Mouse (Mus musculus) heart, embryonic 16.5 days (tissue): ENCODE results near the gene A530064D06Rik. TPM values are rescaled to one million over a fixed set of nuclear protein-coding genes. Genes with fewer than 3 reads are reported as not detected.

Experiments used
- ATAC-seq: fragments of 200-750 bp; cut with Nextera tagmentation; replicated peaks from 2 replicates; pipeline ENCODE4 v1.8.0; 2017; ENCODE audit warnings: moderate number of reproducible peaks; ENCODE audit not compliant: insufficient read depth, low FRiP score; ENCODE audit errors: extremely low read depth
- H3K27ac ChIP-seq: fragments of 300-500 bp; sonication (generic); 2 replicates; pipeline ENCODE4 v1.5.1; 2014; ENCODE audit warnings: mild to moderate bottlenecking, low read length, control low read depth, moderate library complexity
- H3K27me3 ChIP-seq: fragments of 300-500 bp; sonication (generic); 2 replicates; pipeline ENCODE4 v1.6.1; 2014; ENCODE audit warnings: low read length, mixed read lengths; ENCODE audit not compliant: control insufficient read depth, insufficient read depth
- H3K36me3 ChIP-seq: fragments of 300-500 bp; sonication (generic); 2 replicates; pipeline ENCODE4 v1.6.1; 2014; ENCODE audit not compliant: control insufficient read depth, insufficient read depth
- H3K4me1 ChIP-seq: fragments of 300-500 bp; sonication (generic); 2 replicates; pipeline ENCODE4 v1.6.1; 2014; ENCODE audit warnings: low read length, mixed read lengths; ENCODE audit not compliant: control insufficient read depth, insufficient read depth
- H3K4me2 ChIP-seq: fragments of 300-500 bp; sonication (generic); 2 replicates; pipeline ENCODE4 v1.6.1; 2014; ENCODE audit warnings: low read depth, mild to moderate bottlenecking, control low read depth, low read length
- H3K4me3 ChIP-seq: fragments of 300-500 bp; sonication (generic); 2 replicates; pipeline ENCODE4 v1.5.1; 2014; ENCODE audit warnings: mild to moderate bottlenecking, control low read depth, low read length
- H3K9ac ChIP-seq: fragments of 300-500 bp; sonication (generic); 2 replicates; pipeline ENCODE4 v1.6.1; 2014; ENCODE audit warnings: low read length, control low read depth
- H3K9me3 ChIP-seq: fragments of 300-500 bp; sonication (generic); replicated peaks from 2 replicates; pipeline ENCODE4 v1.6.1; 2016; ENCODE audit warnings: low read length; ENCODE audit not compliant: control insufficient read depth
- WGBS: fragments of 180-500 bp; shearing (Covaris S2); extraction: QIAGEN DNeasy Blood & Tissue Kit; methylation state at CpG from one replicate; pipeline ENCODE4 v1.1.7; 2014; 5-methylcytosine and 5-hydroxymethylcytosine counted together
- polyA plus RNA-seq: library from polyadenylated mRNA; unstranded; fragments of >200 nt; fragmentation: Nextera tagmentation; extraction: Ambion mirVana; gene quantifications from 2 replicates; pipeline ENCODE4 v1.2.1, GENCODE M21; 2015

Gene A530064D06Rik
- polyA plus RNA-seq, 1 experiment from 2014 or later = 0.17 TPM

DNA sequence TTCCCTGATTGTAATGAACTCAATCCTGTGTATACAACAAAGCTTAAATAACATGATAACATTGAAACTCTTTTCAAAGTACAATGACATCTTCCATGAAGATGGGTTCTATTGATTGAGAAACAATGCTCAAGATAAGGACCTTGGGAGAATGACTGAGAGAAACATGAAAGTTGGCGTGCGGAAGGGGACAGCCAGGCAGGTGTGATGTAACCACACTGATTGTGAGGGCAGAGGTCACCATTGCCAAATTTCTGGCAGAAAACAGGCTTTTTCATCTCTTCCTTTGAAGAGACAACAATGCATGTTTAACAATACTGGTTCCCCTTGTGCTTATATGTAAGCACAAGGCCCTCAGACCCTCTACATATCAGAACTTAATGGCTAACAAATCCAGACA lies 34.3 kb downstream of the A530064D06Rik start:
- H3K4me2 ChIP-seq = no peak overlapping the region
- no peaks in the 10 kb centered on the region for H3K27me3 ChIP-seq
- H3K36me3 ChIP-seq = no peaks in the 10 kb centered on the region
- no peak for ATAC-seq
- 72% methylated on average over 2 of the region's 2 CpGs for WGBS
- no peak overlapping the region for H3K27ac ChIP-seq
- H3K9ac ChIP-seq = no peak overlapping the region
- H3K4me3 ChIP-seq = no peak overlapping the region
- no peaks in the 10 kb centered on the region for H3K9me3 ChIP-seq
- no peaks in the 10 kb centered on the region for H3K4me1 ChIP-seq

- 0 out of 2 replicates have a peak, but pooled peaks cover 2% of the 10 kb centered on the region for H3K9me3 ChIP-seq
- no peak overlapping the region for H3K9ac ChIP-seq
- H3K4me2 ChIP-seq = no peak overlapping the region
- H3K36me3 ChIP-seq = no peaks in the 10 kb centered on the region
- no peak overlapping the region for H3K4me3 ChIP-seq
- H3K27ac ChIP-seq = no peak overlapping the region
- WGBS = 81% methylated on average over 20 of the region's 20 CpGs
- ATAC-seq = no peak
- no peaks in the 10 kb centered on the region for H3K27me3 ChIP-seq
- H3K4me1 ChIP-seq = no peaks in the 10 kb centered on the region
These were observed 46.6 kb downstream of the A530064D06Rik start for GRCm38 (mm10) chr17:48120456-48120855.

- H3K27me3 ChIP-seq = no peaks in the 10 kb centered on the region
- no peaks in the 10 kb centered on the region for H3K4me1 ChIP-seq
- no peak overlapping the region for H3K27ac ChIP-seq
- H3K36me3 ChIP-seq = no peaks in the 10 kb centered on the region
- 0 out of 2 replicates have a peak, but pooled peaks cover 2% of the 10 kb centered on the region for H3K9me3 ChIP-seq
- ATAC-seq = no peak
- no peak overlapping the region for H3K4me2 ChIP-seq
- no peak overlapping the region for H3K9ac ChIP-seq
- no peak overlapping the region for H3K4me3 ChIP-seq
- WGBS = 20% methylated on average over 3 of the region's 3 CpGs
These were observed 47.4 kb downstream of the A530064D06Rik start for GRCm38 (mm10) chr17:48119656-48120055.

GRCm38 (mm10) chr17:48118570-48118969 lies 48.5 kb downstream of the A530064D06Rik start:
- no peak overlapping the region for H3K4me2 ChIP-seq
- H3K27me3 ChIP-seq = no peaks in the 10 kb centered on the region
- ATAC-seq = no peak
- peaks cover 8% of the 10 kb centered on the region; the same call in 1 of the 2 replicates for H3K9me3 ChIP-seq
- H3K9ac ChIP-seq = no peak overlapping the region
- no peaks in the 10 kb centered on the region for H3K36me3 ChIP-seq
- 44% methylated on average over 1 of the region's 1 CpGs for WGBS
- no peak overlapping the region for H3K27ac ChIP-seq
- H3K4me3 ChIP-seq = no peak overlapping the region
- no peaks in the 10 kb centered on the region for H3K4me1 ChIP-seq

DNA sequence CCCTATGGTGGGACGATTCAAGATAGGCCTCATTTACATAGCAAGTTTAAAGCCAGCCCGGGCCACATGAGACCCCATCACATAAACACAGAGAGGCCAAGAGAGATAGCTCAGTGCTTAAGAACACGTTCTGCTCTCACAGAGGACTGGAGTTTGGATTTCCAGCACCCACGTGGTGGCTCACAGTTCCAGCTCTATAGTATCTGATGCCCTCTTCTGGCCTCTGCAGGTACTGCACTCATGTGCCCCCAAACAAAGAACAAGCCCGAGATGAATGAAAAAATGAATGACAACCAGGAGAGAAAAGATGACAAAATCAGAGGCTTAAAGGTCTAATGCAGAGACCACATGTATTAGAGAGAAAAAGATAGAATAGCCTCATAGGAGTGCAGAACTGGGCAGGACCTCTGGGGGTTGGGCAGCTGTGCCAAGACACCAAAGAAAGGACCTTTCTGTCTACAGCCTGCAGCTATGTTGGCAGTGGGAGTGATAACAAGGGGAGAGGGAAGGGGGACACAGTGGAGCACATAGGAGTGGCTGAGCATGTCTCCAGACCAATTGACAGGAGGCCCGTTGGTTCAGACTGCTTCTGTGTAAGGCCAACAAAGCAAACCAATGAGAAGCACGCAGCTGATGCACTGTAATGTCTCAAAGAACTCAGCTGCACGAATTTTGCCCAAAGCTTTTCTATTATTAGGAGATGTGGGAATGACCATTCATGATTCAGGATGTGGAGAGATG lies 56.4 kb downstream of the A530064D06Rik start:
- Histone ChIP-seq H3K36me3 (no peaks in the 10 kb centered on the region), H3K27me3 (no peaks in the 10 kb centered on the region), H3K27ac (no peak overlapping the region), H3K9me3 (peaks cover 12% of the 10 kb centered on the region; the same call in 1 of the 2 replicates), H3K9ac (no peak overlapping the region), H3K4me3 (no peak overlapping the region), H3K4me1 (no peaks in the 10 kb centered on the region), H3K4me2 (no peak overlapping the region)
- 44% methylated on average over 8 of the region's 8 CpGs for WGBS
- ATAC-seq = no peak

DNA sequence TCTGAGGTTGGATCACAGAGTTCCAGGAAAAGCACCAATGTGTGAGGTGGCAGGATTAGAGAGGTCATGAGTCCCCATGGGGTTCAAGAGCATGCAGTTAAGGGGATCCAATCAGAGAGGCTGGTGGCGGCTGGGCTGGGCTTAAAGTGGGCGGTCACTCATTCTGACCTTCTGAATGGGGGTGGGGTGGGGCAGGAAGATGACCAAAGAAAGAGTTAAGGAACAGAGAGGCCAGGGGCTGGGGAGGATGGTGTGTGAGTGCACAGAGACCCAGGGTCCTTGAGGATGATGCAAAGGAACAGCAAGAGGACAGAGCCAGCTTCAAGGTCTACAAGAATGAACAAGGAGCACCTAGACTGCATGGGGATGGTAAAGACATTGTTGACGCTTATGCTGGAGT lies 58.6 kb downstream of the A530064D06Rik start:
- no peaks in the 10 kb centered on the region for H3K36me3 ChIP-seq
- no peaks in the 10 kb centered on the region for H3K27me3 ChIP-seq
- H3K4me3 ChIP-seq = no peak overlapping the region
- peaks cover 5% of the 10 kb centered on the region; the same call in 1 of the 2 replicates for H3K9me3 ChIP-seq
- H3K9ac ChIP-seq = no peak overlapping the region
- WGBS = 75% methylated on average over 3 of the region's 3 CpGs
- H3K4me2 ChIP-seq = no peak overlapping the region
- no peaks in the 10 kb centered on the region for H3K4me1 ChIP-seq
- no peak for ATAC-seq
- H3K27ac ChIP-seq = no peak overlapping the region

DNA sequence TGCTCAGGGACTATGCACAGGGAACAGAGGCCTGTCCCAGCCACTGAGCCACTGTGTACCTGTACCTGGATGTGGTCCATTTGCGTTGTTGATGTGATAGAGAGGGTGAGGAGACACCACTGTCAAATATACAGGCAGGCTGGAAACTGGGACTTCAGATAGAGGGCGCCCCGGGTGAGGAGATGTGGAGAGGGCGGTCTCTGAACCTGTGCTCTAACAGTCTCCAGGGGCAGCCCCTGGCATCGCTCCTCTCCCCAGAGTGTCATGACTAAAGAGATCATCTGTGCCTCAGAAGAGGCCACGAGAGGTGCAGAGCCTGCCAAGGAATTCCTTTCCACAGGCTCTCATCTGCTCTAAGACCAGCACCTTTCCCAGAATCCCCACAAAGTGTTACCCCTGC lies 59.2 kb downstream of the A530064D06Rik start:
- Histone ChIP-seq H3K36me3 (no peaks in the 10 kb centered on the region), H3K4me2 (no peak overlapping the region), H3K4me1 (no peaks in the 10 kb centered on the region), H3K9me3 (0 out of 2 replicates have a peak, but pooled peaks cover 3% of the 10 kb centered on the region), H3K9ac (no peak overlapping the region), H3K4me3 (no peak overlapping the region), H3K27ac (no peak overlapping the region), H3K27me3 (no peaks in the 10 kb centered on the region)
- WGBS = 45% methylated on average over 6 of the region's 6 CpGs
- no peak for ATAC-seq

GRCm38 (mm10) chr17:48107333-48107732 lies 59.7 kb downstream of the A530064D06Rik start:
- ATAC-seq = no peak
- H3K4me2 ChIP-seq = no peak overlapping the region
- H3K4me3 ChIP-seq = no peak overlapping the region
- H3K4me1 ChIP-seq = no peaks in the 10 kb centered on the region
- no peak overlapping the region for H3K27ac ChIP-seq
- H3K36me3 ChIP-seq = no peaks in the 10 kb centered on the region
- 0 out of 2 replicates have a peak, but pooled peaks cover 3% of the 10 kb centered on the region for H3K9me3 ChIP-seq
- no peak overlapping the region for H3K9ac ChIP-seq
- no peaks in the 10 kb centered on the region for H3K27me3 ChIP-seq
- WGBS = 50% methylated on average over 4 of the region's 4 CpGs
